Mouse (Mus musculus): ENCODE measurements around the gene Thap12.

Gene Thap12

DNA sequence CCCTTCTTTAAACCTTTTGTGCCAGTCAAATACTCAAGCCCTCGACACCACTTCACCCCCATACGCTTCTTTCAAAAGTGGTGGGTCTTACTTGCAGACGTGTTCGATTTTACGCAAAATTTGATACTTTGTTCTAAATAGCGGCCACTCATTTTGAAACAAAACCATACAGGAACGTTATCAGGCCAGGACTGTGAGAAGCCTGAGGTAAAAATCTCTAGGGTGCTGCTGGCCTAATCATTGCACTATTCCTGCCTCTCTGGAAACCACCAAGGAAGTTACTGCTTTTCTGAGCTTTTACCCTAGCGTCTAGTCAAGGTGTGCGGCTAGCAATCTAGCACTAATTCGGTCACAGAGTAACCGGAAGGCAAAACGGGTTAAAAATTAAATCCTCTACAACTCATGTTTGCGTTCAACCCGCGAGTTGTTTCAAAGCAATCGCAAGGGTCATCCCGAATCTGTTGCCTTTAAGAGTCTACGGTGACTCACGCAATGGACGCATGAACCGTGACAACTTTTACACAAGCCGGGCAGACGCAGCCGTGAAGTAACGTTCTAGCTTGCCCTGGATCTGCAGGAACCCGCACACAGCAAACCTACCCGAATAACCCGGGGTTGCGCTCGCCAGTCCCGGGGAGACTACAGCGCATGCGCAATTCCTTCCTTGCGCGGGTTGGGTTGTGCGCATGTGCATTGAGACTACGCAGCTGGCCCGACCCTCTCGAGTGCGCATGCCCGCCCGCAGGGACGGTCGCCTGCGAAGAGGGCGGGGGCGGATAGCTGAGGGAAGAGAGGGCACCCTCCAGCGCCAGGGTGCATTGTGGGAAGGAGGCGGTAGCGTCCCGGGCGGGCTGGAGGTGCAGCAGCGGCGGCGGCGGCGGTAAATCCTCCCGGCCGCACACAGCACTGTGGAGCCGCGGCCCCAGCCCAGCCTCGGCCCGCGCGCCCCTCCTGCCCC is at the start of gene Thap12:
Gene Thap12, plus strand, starts transcription at position 821 of the 958 bp plus-strand sequence.
- peak; percentile 100 for DNase-seq (ENCODE audit: low read depth)

DNA sequence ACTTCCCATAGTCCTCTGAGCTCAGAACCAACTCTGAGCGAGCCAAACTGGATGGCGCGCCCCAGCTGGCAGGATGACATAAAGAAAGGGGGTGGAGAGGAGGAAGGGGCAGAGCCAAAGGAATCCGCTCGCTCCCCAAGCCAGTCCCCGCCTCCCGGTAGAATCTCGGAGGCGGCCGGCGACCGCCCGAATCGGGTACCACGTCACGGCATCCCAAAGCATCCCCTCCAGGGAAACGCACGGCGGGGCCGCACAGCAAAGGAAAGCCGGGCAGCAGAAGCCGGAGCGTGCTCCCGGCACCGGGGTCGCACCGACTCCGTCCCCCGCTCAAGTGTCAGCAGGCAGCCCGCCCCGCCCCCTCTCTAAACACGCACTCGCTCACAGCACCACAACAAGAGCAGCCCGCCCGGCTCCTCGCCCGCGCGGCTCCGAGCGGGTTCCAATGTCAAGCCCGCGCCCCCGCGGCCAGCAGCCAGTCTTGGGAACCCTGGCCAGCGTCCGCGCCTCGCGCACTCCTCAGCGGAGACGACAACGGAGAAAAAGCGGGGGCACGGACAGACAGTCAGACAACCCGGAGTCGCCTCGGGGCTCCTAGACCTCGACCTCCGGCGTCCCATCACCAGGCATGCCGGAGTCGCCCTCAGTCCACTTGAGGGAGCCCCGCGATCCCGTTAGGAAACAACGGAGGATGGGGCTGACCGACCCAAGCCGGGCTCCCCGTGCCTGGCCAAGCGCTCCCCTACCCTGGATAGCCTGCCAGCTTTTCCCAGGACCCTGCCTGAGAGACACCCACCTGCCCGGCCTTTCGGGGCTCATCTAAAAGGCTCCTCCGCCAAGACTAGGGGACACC is 47.0 kb upstream of the Thap12 start:
- DNase-seq (ENCODE audit: low read depth), result peak; percentile 91

GRCm38 (mm10) chr7:98656531-98657221 is 46.2 kb upstream of the Thap12 start, which contains the start of gene Emsy:
Gene Emsy (minus strand): TSS chr7:98656783.
- peak; percentile 97 for DNase-seq (ENCODE audit: low read depth)

DNA sequence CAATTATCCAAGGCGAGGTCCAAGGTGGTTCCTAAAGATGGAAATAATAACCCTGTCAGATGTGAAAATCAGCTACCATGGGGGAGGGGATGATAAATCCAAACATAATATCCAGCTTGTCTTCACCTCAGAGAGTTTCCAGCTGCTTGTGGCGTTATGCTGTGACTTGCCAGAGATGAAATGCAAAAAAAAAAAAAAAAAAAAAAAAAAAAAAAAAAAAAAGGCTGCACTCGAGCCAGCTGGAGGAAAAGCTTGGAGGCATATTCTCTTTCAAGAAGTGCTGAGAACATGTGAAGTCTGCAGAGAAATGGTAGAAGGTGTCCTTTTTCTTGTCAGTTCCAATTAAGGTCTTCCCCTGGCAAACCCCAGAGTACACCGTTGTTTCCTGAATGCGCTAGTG is 37.7 kb upstream of the Thap12 start:
- no peak for DNase-seq (ENCODE audit: low read depth)

GRCm38 (mm10) chr7:98665726-98666125 is 37.2 kb upstream of the Thap12 start:
- no peak for DNase-seq (ENCODE audit: low read depth)

- DNase-seq (ENCODE audit: low read depth), result no peak
Measured at GRCm38 (mm10) chr7:98667956-98668746, 34.8 kb upstream of the Thap12 start.

DNA sequence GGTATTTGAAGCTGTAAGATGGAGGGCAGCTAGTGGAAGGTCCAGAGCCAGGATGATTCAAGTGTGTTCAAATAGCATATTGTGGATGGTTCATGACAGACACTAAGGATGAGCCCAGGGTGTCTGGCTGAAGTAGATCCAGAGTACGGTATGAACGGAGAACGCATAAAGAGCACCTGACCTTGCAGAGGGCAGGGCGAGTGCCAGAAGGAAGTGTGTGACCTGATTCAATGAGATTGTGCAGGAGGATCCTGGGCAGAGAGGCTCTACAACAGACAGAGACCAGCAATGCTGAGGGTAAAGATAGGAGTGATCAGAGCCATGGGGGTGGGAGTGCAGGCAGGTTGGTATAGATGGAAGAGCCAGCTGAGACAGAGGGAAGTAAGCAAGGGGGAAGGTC is 32.1 kb upstream of the Thap12 start:
- no peak for DNase-seq (ENCODE audit: low read depth)

DNA sequence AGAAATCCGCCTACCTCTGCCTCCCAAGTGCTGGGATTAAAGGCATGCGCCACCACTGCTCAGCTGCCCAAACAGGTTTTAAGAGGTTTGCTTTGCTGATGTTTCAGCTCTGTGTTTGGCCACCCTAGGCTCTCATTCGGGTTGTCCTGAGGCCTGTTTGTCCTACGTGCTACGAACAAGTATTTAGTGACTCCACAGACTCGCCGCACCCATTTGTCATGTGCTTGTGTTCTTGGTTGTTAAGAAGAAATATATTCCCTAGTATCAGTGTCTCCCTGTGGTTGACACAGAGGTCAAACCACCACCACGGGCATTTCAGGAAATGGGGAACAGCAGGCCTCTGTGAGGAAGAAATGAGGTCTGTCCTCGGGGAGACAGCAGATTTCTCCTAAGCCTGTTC is 31.5 kb upstream of the Thap12 start:
- no peak for DNase-seq (ENCODE audit: low read depth)

DNA sequence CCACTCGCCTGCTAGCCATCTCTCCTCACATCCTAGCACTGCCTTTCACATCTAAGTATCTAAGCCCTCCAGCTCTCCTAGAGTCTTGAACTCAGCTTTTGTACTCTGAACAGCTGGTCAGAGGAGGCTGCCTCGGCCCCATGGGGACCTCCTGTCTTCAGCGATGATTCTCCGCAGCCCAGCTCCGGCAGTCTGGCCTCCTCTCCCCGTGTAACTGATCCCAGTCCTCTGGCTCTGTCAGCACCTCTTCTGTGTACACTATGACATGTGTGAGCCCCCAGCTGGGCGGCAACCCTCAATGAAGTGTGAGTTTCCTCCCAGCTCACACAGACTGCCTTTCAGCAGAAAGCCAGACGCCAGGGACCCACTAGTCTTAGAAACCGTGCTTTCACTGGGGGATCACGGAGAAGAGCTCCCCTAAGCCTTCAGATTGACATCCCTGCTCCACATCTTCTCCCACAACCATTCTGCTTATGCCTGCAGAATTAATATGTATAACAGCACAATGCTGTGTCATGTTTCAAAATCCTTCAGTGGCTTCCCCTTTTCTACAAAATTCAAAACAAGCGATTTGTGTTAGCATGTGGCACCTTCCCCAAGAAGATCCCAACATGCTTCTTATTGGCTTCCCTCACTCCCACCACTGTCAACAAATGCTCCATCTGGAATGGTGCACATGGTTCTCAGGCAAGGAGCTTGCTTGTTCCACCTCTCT is 30.5 kb upstream of the Thap12 start:
- DNase-seq (ENCODE audit: low read depth), result no peak

- no peak for DNase-seq (ENCODE audit: low read depth)
Measured at GRCm38 (mm10) chr7:98674344-98674743, 28.6 kb upstream of the Thap12 start.

- DNase-seq (ENCODE audit: low read depth), result no peak
Measured at GRCm38 (mm10) chr7:98677511-98677910, 25.4 kb upstream of the Thap12 start.

GRCm38 (mm10) chr7:98678441-98678840 is 24.5 kb upstream of the Thap12 start:
- DNase-seq (ENCODE audit: low read depth), result no peak

GRCm38 (mm10) chr7:98680691-98681090 is 22.2 kb upstream of the Thap12 start:
- DNase-seq (ENCODE audit: low read depth), result no peak

GRCm38 (mm10) chr7:98682821-98683220 is 20.1 kb upstream of the Thap12 start:
- peak; percentile 35 for DNase-seq (ENCODE audit: low read depth)

DNA sequence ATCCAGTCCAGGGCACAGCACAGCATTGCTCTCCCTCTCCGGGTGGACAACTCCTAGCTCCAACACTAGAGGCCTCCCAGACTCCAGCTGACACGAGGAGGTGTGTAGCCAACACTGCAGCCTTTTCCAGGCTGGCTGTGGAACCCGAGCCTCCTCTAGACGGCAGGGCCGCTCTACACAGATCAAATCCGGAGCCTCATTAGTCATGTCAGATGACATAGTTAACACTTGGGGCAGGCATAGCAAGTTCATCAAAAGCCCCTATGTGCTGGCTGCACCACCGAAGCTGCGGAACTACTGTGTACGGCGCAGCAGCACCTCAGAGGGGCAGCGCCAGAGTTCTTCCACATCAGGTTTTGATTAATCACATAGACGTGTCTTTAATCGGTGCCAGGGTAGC is 17.0 kb upstream of the Thap12 start:
- DNase-seq (ENCODE audit: low read depth), result no peak

GRCm38 (mm10) chr7:98690126-98690525 is 12.8 kb upstream of the Thap12 start:
- no peak for DNase-seq (ENCODE audit: low read depth)

- peak; percentile 41 for DNase-seq (ENCODE audit: low read depth)
Measured at GRCm38 (mm10) chr7:98690831-98691230, 12.1 kb upstream of the Thap12 start.

DNA sequence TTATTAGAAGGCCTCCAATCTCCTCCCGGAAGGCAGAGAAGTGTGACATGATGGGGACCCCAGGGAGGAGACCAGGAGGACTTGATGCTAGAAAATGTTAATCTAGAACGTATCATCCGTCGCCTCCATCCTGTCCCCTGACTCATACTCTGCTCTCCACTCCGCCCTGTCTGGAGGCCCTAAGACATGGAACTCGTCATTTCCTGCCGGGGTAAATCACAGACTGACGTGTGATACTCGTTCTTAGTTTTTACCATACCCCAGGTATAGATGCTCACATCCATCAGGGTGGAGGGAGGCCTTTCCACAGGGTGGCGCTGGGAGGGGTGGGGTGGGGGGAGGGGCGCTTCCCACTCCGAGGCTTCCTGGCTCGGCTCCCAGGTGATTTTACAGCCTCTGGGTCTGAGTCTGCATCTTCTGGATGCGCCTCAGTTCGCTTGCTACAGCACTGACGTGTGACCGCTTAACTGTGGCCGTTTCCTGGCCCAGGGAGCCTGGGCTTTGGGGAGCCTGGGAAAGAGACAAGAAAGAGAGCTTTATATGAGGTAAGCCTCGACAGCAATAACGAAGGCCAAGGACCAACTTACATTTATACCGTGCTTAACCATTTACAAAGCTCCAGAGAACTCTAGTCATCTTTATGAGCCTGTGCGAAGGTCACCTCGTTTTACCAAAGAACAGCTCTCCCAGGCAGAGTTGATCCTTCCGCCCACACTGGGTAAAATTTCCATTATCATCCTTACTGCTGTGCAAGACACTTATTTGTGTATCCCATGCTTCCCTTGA is 9.9 kb upstream of the Thap12 start:
- DNase-seq (ENCODE audit: low read depth), result peak; percentile 96

GRCm38 (mm10) chr7:98694046-98694445 is 8.9 kb upstream of the Thap12 start:
- DNase-seq (ENCODE audit: low read depth), result peak; percentile 98

GRCm38 (mm10) chr7:98697496-98697895 is 5.4 kb upstream of the Thap12 start:
- DNase-seq (ENCODE audit: low read depth), result peak; percentile 72

All from induced T-regulatory cell, adult 2 months (primary cell).